Mouse (Mus musculus) olfactory bulb, adult 2 months (tissue): Measurements from ENCODE around the gene Hist1h3c.

Source experiments
- CTCF ChIP-seq: fragments of 200-500 bp; IDR thresholded peaks from 2 replicates; pipeline ENCODE4 v1.5.1; 2012; ENCODE audit warnings: low read depth, mild to moderate bottlenecking, low read length, moderate library complexity; ENCODE audit not compliant: insufficient read depth
- POLR2A ChIP-seq: fragments of 200-500 bp; IDR thresholded peaks from 2 replicates; pipeline ENCODE4 v1.6.1; 2012; ENCODE audit warnings: mild to moderate bottlenecking, low read depth, low read length, moderate library complexity; ENCODE audit not compliant: insufficient read depth

GRCm38 (mm10) chr13:23737091-23737490, 8.3 kb downstream of the Hist1h3c start:
- TF ChIP-seq POLR2A (no peak), CTCF (no peak)
